Mouse (Mus musculus): ENCODE measurements around the gene Upk1b. TPM values are rescaled to one million over a fixed set of nuclear protein-coding genes. Genes with fewer than 3 reads are reported as not detected.
A peak's percentile ranks its signal among the peaks of the same experiment; 100 is the strongest.

Upk1b gene
- polyA plus RNA-seq, 1 experiment from 2014 or later = 12.7 TPM

- no peak for ATAC-seq
- Histone ChIP-seq H3K9ac (ENCODE audit: low read depth, low read length) (no peak overlapping the region), H3K4me3 (ENCODE audit: low read depth, low read length) (no peak overlapping the region), H3K36me3 (ENCODE audit: control insufficient read depth, insufficient read depth) (peaks cover 37% of the 10 kb centered on the region), H3K27ac (ENCODE audit: low read depth, low read length) (no peak overlapping the region), H3K9me3 (ENCODE audit: control insufficient read depth) (no peaks in the 10 kb centered on the region), H3K27me3 (replicated peaks; ENCODE audit: control insufficient read depth, insufficient read depth, low read length) (no peaks in the 10 kb centered on the region), H3K4me2 (replicated peaks; ENCODE audit: low read depth) (no peak overlapping the region), H3K4me1 (replicated peaks; ENCODE audit: control insufficient read depth, insufficient read depth, low read length) (0 out of 2 replicates have a peak, but pooled peaks cover 4% of the 10 kb centered on the region)
- no peak for TF ChIP-seq CTCF (IDR thresholded peaks at IDR 0.05; ENCODE audit: low read depth)
- WGBS = 95% methylated on average over 5 of the region's 5 CpGs
Observed at GRCm38 (mm10) chr16:38760239-38760638, 39.9 kb downstream of the Upk1b start.

- no peak overlapping the region for H3K4me2 ChIP-seq (replicated peaks; ENCODE audit: low read depth)
- H3K9me3 ChIP-seq (ENCODE audit: control insufficient read depth) = no peaks in the 10 kb centered on the region
- H3K4me3 ChIP-seq (ENCODE audit: low read depth, low read length) = no peak overlapping the region
- H3K36me3 ChIP-seq (ENCODE audit: control insufficient read depth, insufficient read depth) = peaks cover 35% of the 10 kb centered on the region
- ATAC-seq = no peak
- peak; percentile 22 for TF ChIP-seq CTCF (IDR thresholded peaks at IDR 0.05; ENCODE audit: low read depth)
- 78% methylated on average over 12 of the region's 12 CpGs for WGBS
- 0 out of 2 replicates have a peak, but pooled peaks cover 4% of the 10 kb centered on the region for H3K4me1 ChIP-seq (replicated peaks; ENCODE audit: control insufficient read depth, insufficient read depth, low read length)
- H3K27ac ChIP-seq (ENCODE audit: low read depth, low read length) = no peak overlapping the region; the same call in 1 of the 2 replicates
- H3K9ac ChIP-seq (ENCODE audit: low read depth, low read length) = no peak overlapping the region
- H3K27me3 ChIP-seq (replicated peaks; ENCODE audit: control insufficient read depth, insufficient read depth, low read length) = no peaks in the 10 kb centered on the region
Observed at GRCm38 (mm10) chr16:38758104-38758861, 41.8 kb downstream of the Upk1b start.

- peaks cover 35% of the 10 kb centered on the region for H3K36me3 ChIP-seq (ENCODE audit: control insufficient read depth, insufficient read depth)
- no peak overlapping the region for H3K4me3 ChIP-seq (ENCODE audit: low read depth, low read length)
- no peak for ATAC-seq
- H3K27ac ChIP-seq (ENCODE audit: low read depth, low read length) = no peak overlapping the region
- H3K9me3 ChIP-seq (ENCODE audit: control insufficient read depth) = no peaks in the 10 kb centered on the region
- H3K27me3 ChIP-seq (replicated peaks; ENCODE audit: control insufficient read depth, insufficient read depth, low read length) = no peaks in the 10 kb centered on the region
- 95% methylated on average over 19 of the region's 19 CpGs for WGBS
- H3K9ac ChIP-seq (ENCODE audit: low read depth, low read length) = no peak overlapping the region
- H3K4me1 ChIP-seq (replicated peaks; ENCODE audit: control insufficient read depth, insufficient read depth, low read length) = 0 out of 2 replicates have a peak, but pooled peaks cover 4% of the 10 kb centered on the region
- TF ChIP-seq CTCF (IDR thresholded peaks at IDR 0.05; ENCODE audit: low read depth) = no peak
- H3K4me2 ChIP-seq (replicated peaks; ENCODE audit: low read depth) = no peak overlapping the region
Observed at GRCm38 (mm10) chr16:38757626-38758025, 42.5 kb downstream of the Upk1b start.

- WGBS = 56% methylated on average over 4 of the region's 4 CpGs
- no peak overlapping the region for H3K27ac ChIP-seq (ENCODE audit: low read depth, low read length)
- H3K4me1 ChIP-seq (replicated peaks; ENCODE audit: control insufficient read depth, insufficient read depth, low read length) = 0 out of 2 replicates have a peak, but pooled peaks cover 4% of the 10 kb centered on the region
- no peak overlapping the region for H3K4me2 ChIP-seq (replicated peaks; ENCODE audit: low read depth)
- H3K27me3 ChIP-seq (replicated peaks; ENCODE audit: control insufficient read depth, insufficient read depth, low read length) = no peaks in the 10 kb centered on the region
- peaks cover 35% of the 10 kb centered on the region for H3K36me3 ChIP-seq (ENCODE audit: control insufficient read depth, insufficient read depth)
- no peak for TF ChIP-seq CTCF (IDR thresholded peaks at IDR 0.05; ENCODE audit: low read depth)
- no peak overlapping the region for H3K4me3 ChIP-seq (ENCODE audit: low read depth, low read length)
- no peaks in the 10 kb centered on the region for H3K9me3 ChIP-seq (ENCODE audit: control insufficient read depth)
- ATAC-seq = peak; percentile 66
- no peak overlapping the region for H3K9ac ChIP-seq (ENCODE audit: low read depth, low read length)
Observed at GRCm38 (mm10) chr16:38756572-38756971, 43.6 kb downstream of the Upk1b start.

GRCm38 (mm10) chr16:38756177-38756503 is 44.0 kb downstream of the Upk1b start:
- H3K27me3 ChIP-seq (replicated peaks; ENCODE audit: control insufficient read depth, insufficient read depth, low read length) = no peaks in the 10 kb centered on the region
- H3K9ac ChIP-seq (ENCODE audit: low read depth, low read length) = no peak overlapping the region
- 0 out of 2 replicates have a peak, but pooled peaks cover 4% of the 10 kb centered on the region for H3K4me1 ChIP-seq (replicated peaks; ENCODE audit: control insufficient read depth, insufficient read depth, low read length)
- no peak for ATAC-seq
- no peaks in the 10 kb centered on the region for H3K9me3 ChIP-seq (ENCODE audit: control insufficient read depth)
- peaks cover 35% of the 10 kb centered on the region for H3K36me3 ChIP-seq (ENCODE audit: control insufficient read depth, insufficient read depth)
- no peak for TF ChIP-seq CTCF (IDR thresholded peaks at IDR 0.05; ENCODE audit: low read depth)
- no peak overlapping the region for H3K4me2 ChIP-seq (replicated peaks; ENCODE audit: low read depth)
- H3K4me3 ChIP-seq (ENCODE audit: low read depth, low read length) = no peak overlapping the region
- WGBS = 42% methylated on average over 5 of the region's 5 CpGs
- no peak overlapping the region for H3K27ac ChIP-seq (ENCODE audit: low read depth, low read length)

GRCm38 (mm10) chr16:38755452-38756176 is 44.5 kb downstream of the Upk1b start:
- no peak for ATAC-seq
- no peak for TF ChIP-seq CTCF (IDR thresholded peaks at IDR 0.05; ENCODE audit: low read depth)
- WGBS = 56% methylated on average over 7 of the region's 7 CpGs

More at GRCm38 (mm10) chr16:38755452-38756176, 44.5 kb downstream of the Upk1b start:
- H3K36me3 ChIP-seq (ENCODE audit: control insufficient read depth, insufficient read depth) = peaks cover 31% of the 10 kb centered on the region
- H3K27me3 ChIP-seq (replicated peaks; ENCODE audit: control insufficient read depth, insufficient read depth, low read length) = no peaks in the 10 kb centered on the region
- no peak overlapping the region for H3K4me3 ChIP-seq (ENCODE audit: low read depth, low read length)
- no peak overlapping the region for H3K9ac ChIP-seq (ENCODE audit: low read depth, low read length)
- no peak overlapping the region for H3K4me2 ChIP-seq (replicated peaks; ENCODE audit: low read depth)
- no peaks in the 10 kb centered on the region for H3K9me3 ChIP-seq (ENCODE audit: control insufficient read depth)
- H3K4me1 ChIP-seq (replicated peaks; ENCODE audit: control insufficient read depth, insufficient read depth, low read length) = 0 out of 2 replicates have a peak, but pooled peaks cover 4% of the 10 kb centered on the region
- no peak overlapping the region for H3K27ac ChIP-seq (ENCODE audit: low read depth, low read length)

Data from intestine, postnatal 0 days (tissue).